ENCODE assay signal across 11 mouse cellular contexts in genomic region chr3:19059906-19060870, GRCm38 (mm10).
DNase-seq lines count a peak whose midpoint lies in the region; ATAC-seq and TF ChIP-seq lines count a peak whose summit lies in the region.
"Had no signal": no experiment of that assay in that cellular context is flagged by ENCODE, and none has a peak within 500 bp of the region (broad histone marks: within the 10 kb centered on the region; RNA-seq: fewer than 3 reads in every experiment).

No protein-coding gene starts in this region.

- no peak overlapping the region for H3K9ac ChIP-seq in kidney, postnatal 0 days (ENCODE audit: low read depth, low read length)
- H3K9ac ChIP-seq in forebrain, embryonic 11.5 days (ENCODE audit: low read length): peak overlapping the region; percentile 14; the same call in 1 of the 2 replicates
- no peak overlapping the region for H3K9ac ChIP-seq in neural tube, embryonic 15.5 days (replicated peaks)

- no peak overlapping the region for H3K4me2 ChIP-seq in kidney, postnatal 0 days (ENCODE audit: low read length)
- no peak overlapping the region for H3K4me2 ChIP-seq in forebrain, embryonic 11.5 days (ENCODE audit: low read depth, low read length, severe bottlenecking)
- H3K4me2 ChIP-seq in neural tube, embryonic 15.5 days: no peak overlapping the region

- 48% methylated on average over 15 of the region's 17 CpGs for WGBS in kidney, postnatal 0 days
- 22% methylated on average over 14 of the region's 17 CpGs for WGBS in forebrain, embryonic 11.5 days
- WGBS in limb, embryonic 10.5 days: 36% methylated on average over 17 of the region's 17 CpGs
- 30% methylated on average over 15 of the region's 17 CpGs for WGBS in neural tube, embryonic 15.5 days

- no peaks in the 10 kb centered on the region for H3K4me1 ChIP-seq in kidney, postnatal 0 days (replicated peaks; ENCODE audit: insufficient read depth, low read length)
- no peaks in the 10 kb centered on the region; the same call in 1 of the 2 replicates for H3K4me1 ChIP-seq in forebrain, embryonic 11.5 days (replicated peaks; ENCODE audit: control insufficient read depth, insufficient read depth, low read length)
- H3K4me1 ChIP-seq in limb, embryonic 10.5 days: peaks cover 8% of the 10 kb centered on the region
- H3K4me1 ChIP-seq in neural tube, embryonic 15.5 days: peaks cover 4% of the 10 kb centered on the region; the same call in 1 of the 2 replicates

- TF ChIP-seq CTCF in kidney, postnatal 0 days (IDR thresholded peaks at IDR 0.05; ENCODE audit: low read depth): no peak

- ATAC-seq in kidney, postnatal 0 days (replicated peaks; ENCODE audit: low FRiP score, low read depth): peak; percentile 46; the same call in 1 of the 2 replicates
- ATAC-seq in forebrain, embryonic 11.5 days (replicated peaks; ENCODE audit: low FRiP score): peak; percentile 50
- ATAC-seq in neural tube, embryonic 15.5 days (ENCODE audit: low FRiP score): peak; percentile 27; the same call in 1 of the 2 replicates
- no peak for ATAC-seq in inflammation-experienced regulatory T-cells, adult 6 months

- H3K9me3 ChIP-seq in kidney, postnatal 0 days (replicated peaks; ENCODE audit: low read length): no peaks in the 10 kb centered on the region
- no peaks in the 10 kb centered on the region for H3K9me3 ChIP-seq in forebrain, embryonic 11.5 days (ENCODE audit: control insufficient read depth, low read length)
- H3K9me3 ChIP-seq in limb, embryonic 10.5 days (replicated peaks): no peaks in the 10 kb centered on the region
- no peaks in the 10 kb centered on the region for H3K9me3 ChIP-seq in neural tube, embryonic 15.5 days (replicated peaks)

- no peak for DNase-seq in kidney, postnatal 0 days (ENCODE audit: low spot score)
- no peak for DNase-seq in kidney, postnatal 25 days
- DNase-seq in forebrain, embryonic 11.5 days (ENCODE audit: low spot score): peak; percentile 58
- DNase-seq in limb, embryonic 10.5 days (ENCODE audit: low spot score): peak; percentile 46
- DNase-seq in ovary, adult 18-20 months (ENCODE audit: low spot score): no peak
- DNase-seq: adrenal gland, postnatal 14 days; lung, adult 18-20 months; thymus, postnatal 4 days had no signal

- H3K27ac ChIP-seq in kidney, postnatal 0 days: no peak overlapping the region
- no peak overlapping the region for H3K27ac ChIP-seq in forebrain, embryonic 11.5 days (ENCODE audit: low read depth, low read length)
- peak overlapping the region; percentile 58; the same call in 1 of the 2 replicates for H3K27ac ChIP-seq in limb, embryonic 10.5 days
- H3K27ac ChIP-seq in neural tube, embryonic 15.5 days (replicated peaks): no peak overlapping the region

- no peak overlapping the region for H3K4me3 ChIP-seq in kidney, postnatal 0 days (replicated peaks; ENCODE audit: low read depth, low read length)
- no peak overlapping the region for H3K4me3 ChIP-seq in forebrain, embryonic 11.5 days (ENCODE audit: low read depth, low read length)
- no peak overlapping the region for H3K4me3 ChIP-seq in limb, embryonic 10.5 days
- no peak overlapping the region for H3K4me3 ChIP-seq in neural tube, embryonic 15.5 days (replicated peaks)
- H3K4me3 ChIP-seq: myocyte had no signal

- no peaks in the 10 kb centered on the region for H3K36me3 ChIP-seq in kidney, postnatal 0 days (ENCODE audit: insufficient read depth, low read length)
- no peaks in the 10 kb centered on the region for H3K36me3 ChIP-seq in forebrain, embryonic 11.5 days (ENCODE audit: control insufficient read depth, insufficient read depth, low read length)
- no peaks in the 10 kb centered on the region for H3K36me3 ChIP-seq in limb, embryonic 10.5 days
- no peaks in the 10 kb centered on the region for H3K36me3 ChIP-seq in neural tube, embryonic 15.5 days

- H3K27me3 ChIP-seq in kidney, postnatal 0 days (ENCODE audit: insufficient read depth, low read length): no peaks in the 10 kb centered on the region
- no peaks in the 10 kb centered on the region for H3K27me3 ChIP-seq in forebrain, embryonic 11.5 days (ENCODE audit: control insufficient read depth, insufficient read depth, low read length)
- no peaks in the 10 kb centered on the region for H3K27me3 ChIP-seq in limb, embryonic 10.5 days (ENCODE audit: low read depth, poor library complexity, severe bottlenecking)
- H3K27me3 ChIP-seq in neural tube, embryonic 15.5 days (replicated peaks): peaks cover 4% of the 10 kb centered on the region; the same call in 1 of the 2 replicates

Comparison
In these comparisons a context has a peak if more than half of its experiments do, and no peak if none do; other contexts are left out.
1. DNase-seq: peak in forebrain, embryonic 11.5 days (single experiment) and limb, embryonic 10.5 days (single experiment); none in kidney, postnatal 0 days (single experiment), kidney, postnatal 25 days (0 of 2) and ovary, adult 18-20 months (single experiment).